In genomic region chr2:93475040-93475439, GRCm38 (mm10) we compare ENCODE assay signal across 7 mouse cellular contexts. TPM values are rescaled to one million over a fixed set of nuclear protein-coding genes. Genes with fewer than 3 reads are reported as not detected.
A peak's percentile ranks its signal among the peaks of the same experiment; 100 is the strongest.
DNase-seq lines count a peak whose midpoint lies in the region; ATAC-seq lines count a peak whose summit lies in the region.

No protein-coding gene starts in this region.

- no peak overlapping the region for H3K4me3 ChIP-seq in midbrain, embryonic 15.5 days

- no peak overlapping the region for H3K27ac ChIP-seq in midbrain, embryonic 15.5 days

- H3K27me3 ChIP-seq in midbrain, embryonic 15.5 days (replicated peaks) = peaks cover 8% of the 10 kb centered on the region; the same call in 1 of the 2 replicates

- peak; percentile 47 for ATAC-seq in inflammation-experienced regulatory T-cells, adult 6 months
- peak; percentile 58 for ATAC-seq in midbrain, embryonic 15.5 days (replicated peaks)

- H3K9ac ChIP-seq in midbrain, embryonic 15.5 days = no peak overlapping the region

- no peaks in the 10 kb centered on the region for H3K9me3 ChIP-seq in midbrain, embryonic 15.5 days

- intact Hi-C loops in left cerebral cortex, postnatal 14 days (cut with DNase I) = loop anchor here (2.0 to 10.0 kb wide), 3 partner anchors 184 to 340 kb away; no protein-coding TSS in a partner anchor

- no peaks in the 10 kb centered on the region for H3K36me3 ChIP-seq in midbrain, embryonic 15.5 days (replicated peaks)

- peaks cover 7% of the 10 kb centered on the region for H3K4me1 ChIP-seq in midbrain, embryonic 15.5 days

- no peak overlapping the region for H3K4me2 ChIP-seq in midbrain, embryonic 15.5 days

- WGBS in midbrain, embryonic 15.5 days = under 1% methylated on average over 11 of the region's 11 CpGs

- DNase-seq in ZHBTc4 (ENCODE audit: low read depth, low spot score) = peak; percentile 91
- peak; percentile 97 for DNase-seq in cerebellum, postnatal 14 days
- peak; percentile 90 to 91 for DNase-seq in frontal cortex, postnatal 25 days (ENCODE audit: low spot score in 2 of 2)
- peak; percentile 95 to 96 for DNase-seq in left cerebral cortex, postnatal 14 days (ENCODE audit: low spot score in 2 of 2)
- DNase-seq in spleen, adult 18-20 months = peak; percentile 60 to 80

RNA-seq across cellular contexts. Expression of gene Cd82, which starts 12.1 kb away (rescaled TPM):
- polyA plus RNA-seq in inflammation-experienced regulatory T-cells, adult 6 months (2017; shearing (Covaris generic)) = 100 to 1,000 TPM; 528 to 940 (median 825) TPM
- 10 to 100 TPM in 1 of 2 experiments, 1 to 10 TPM in 1; 9.5 to 10.1 TPM for total RNA-seq in left cerebral cortex, postnatal 14 days (2021)
- 22.1 and 24.8 TPM in 2 replicates for polyA plus RNA-seq in midbrain, embryonic 15.5 days (2015; fragmentation: Nextera tagmentation; extraction: Ambion mirVana)

Comparison
In these comparisons a context has a peak if more than half of its experiments do, and no peak if none do; other contexts are left out.
1. RNA of gene Cd82, which starts 12.1 kb away (polyA plus RNA-seq): 528 to 940 TPM in inflammation-experienced regulatory T-cells, adult 6 months; 22.1 to 24.8 TPM in midbrain, embryonic 15.5 days; every median in the first group is over 10 times any median in the second.
2. Peak in every context shown above with its lines, with median percentiles within 50 percentile points of each other: DNase-seq.